Mouse (Mus musculus): ENCODE results near the gene Fbxl17. TPM values are rescaled to one million over a fixed set of nuclear protein-coding genes. Genes with fewer than 3 reads are reported as not detected.
A peak's percentile ranks its signal among the peaks of the same experiment; 100 is the strongest.

Fbxl17 gene
- polyA plus RNA-seq, 1 experiment from 2014 or later = 5.2 TPM

DNA sequence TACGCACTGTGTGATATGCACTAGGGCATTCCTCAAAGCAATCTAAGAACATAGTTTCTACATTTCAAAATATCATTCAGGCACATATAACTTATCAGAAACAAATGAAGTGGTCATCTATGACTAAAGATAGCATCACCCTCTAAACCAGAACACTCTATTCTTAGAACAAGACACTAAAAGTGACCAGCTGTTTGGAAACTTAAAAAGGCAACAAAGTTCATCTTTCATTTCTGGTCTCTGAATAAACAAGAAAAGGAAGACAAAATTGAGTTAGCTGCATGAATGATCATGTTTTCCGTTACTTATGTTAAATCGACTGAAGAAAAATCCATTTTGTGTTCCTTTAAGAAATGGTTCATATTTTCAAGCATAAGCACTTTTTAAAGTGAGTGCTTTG, 128.8 kb downstream of the Fbxl17 start:
- WGBS = 74% methylated on average over 3 of the region's 3 CpGs

DNA sequence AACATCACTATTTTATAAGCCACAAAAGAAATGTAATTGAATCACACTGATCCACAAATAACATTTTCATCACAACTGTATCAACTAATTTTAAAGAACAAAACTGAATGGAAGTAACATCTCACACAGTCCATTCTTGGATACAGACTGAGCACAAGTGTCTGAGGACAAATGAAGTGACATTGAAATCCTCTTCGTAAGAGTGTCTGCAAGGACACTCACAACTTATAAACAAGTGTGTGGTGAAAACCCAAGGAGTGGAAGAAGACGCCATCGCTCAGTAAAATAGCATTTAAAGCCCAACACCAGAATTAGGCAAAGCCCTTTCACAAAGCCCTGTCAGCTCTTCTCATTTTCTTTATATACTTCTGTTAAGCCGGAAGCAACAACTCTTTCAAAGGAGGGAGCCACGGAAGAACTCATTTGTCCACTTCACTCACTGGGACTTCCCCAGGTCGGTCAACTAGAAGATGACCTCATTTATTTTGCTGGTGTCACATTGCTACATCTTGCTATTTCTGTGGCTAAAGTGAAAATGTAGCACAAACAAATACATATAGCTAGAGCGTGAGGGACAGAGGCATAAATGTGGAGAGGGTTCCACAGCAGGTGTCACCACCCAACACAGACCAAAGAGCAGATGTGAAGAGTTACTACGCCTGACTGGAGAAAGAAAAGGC, 130.0 kb downstream of the Fbxl17 start:
- 54% methylated on average over 8 of the region's 8 CpGs for WGBS
- no peaks in the 10 kb centered on the region for H3K36me3 ChIP-seq (ENCODE audit: insufficient read depth, low read length)
- no peak overlapping the region for H3K27ac ChIP-seq (ENCODE audit: low read length)
- no peak overlapping the region for H3K4me3 ChIP-seq (ENCODE audit: low read length)
- H3K27me3 ChIP-seq (ENCODE audit: insufficient read depth, low read length) = no peaks in the 10 kb centered on the region
- H3K4me1 ChIP-seq (ENCODE audit: insufficient read depth, low read length) = 0 out of 2 replicates have a peak, but pooled peaks cover 8% of the 10 kb centered on the region
- no peaks in the 10 kb centered on the region for H3K9me3 ChIP-seq (ENCODE audit: low read length)
- no peak overlapping the region for H3K4me2 ChIP-seq (replicated peaks; ENCODE audit: low read depth, low read length)
- no peak for ATAC-seq (ENCODE audit: low FRiP score, low TSS enrichment)
- H3K9ac ChIP-seq (replicated peaks; ENCODE audit: low read length) = no peak overlapping the region

More for the DNA sequence above, 128.8 kb downstream of the Fbxl17 start:
- Histone ChIP-seq H3K9me3 (ENCODE audit: low read length) (no peaks in the 10 kb centered on the region), H3K9ac (replicated peaks; ENCODE audit: low read length) (no peak overlapping the region), H3K36me3 (ENCODE audit: insufficient read depth, low read length) (no peaks in the 10 kb centered on the region), H3K4me3 (ENCODE audit: low read length) (no peak overlapping the region), H3K4me1 (ENCODE audit: insufficient read depth, low read length) (0 out of 2 replicates have a peak, but pooled peaks cover 7% of the 10 kb centered on the region), H3K27me3 (ENCODE audit: insufficient read depth, low read length) (no peaks in the 10 kb centered on the region), H3K27ac (ENCODE audit: low read length) (no peak overlapping the region), H3K4me2 (replicated peaks; ENCODE audit: low read depth, low read length) (no peak overlapping the region)
- no peak for ATAC-seq (ENCODE audit: low FRiP score, low TSS enrichment)

- Histone ChIP-seq H3K27ac (ENCODE audit: low read length) (no peak overlapping the region), H3K4me2 (replicated peaks; ENCODE audit: low read depth, low read length) (no peak overlapping the region), H3K27me3 (ENCODE audit: insufficient read depth, low read length) (no peaks in the 10 kb centered on the region), H3K9me3 (ENCODE audit: low read length) (no peaks in the 10 kb centered on the region), H3K9ac (replicated peaks; ENCODE audit: low read length) (no peak overlapping the region), H3K4me3 (ENCODE audit: low read length) (no peak overlapping the region), H3K4me1 (ENCODE audit: insufficient read depth, low read length) (0 out of 2 replicates have a peak, but pooled peaks cover 8% of the 10 kb centered on the region), H3K36me3 (ENCODE audit: insufficient read depth, low read length) (no peaks in the 10 kb centered on the region)
- 77% methylated on average over 6 of the region's 6 CpGs for WGBS
- ATAC-seq (ENCODE audit: low FRiP score, low TSS enrichment) = no peak
These were observed 132.3 kb downstream of the Fbxl17 start for GRCm38 (mm10) chr17:63367476-63367875.

DNA sequence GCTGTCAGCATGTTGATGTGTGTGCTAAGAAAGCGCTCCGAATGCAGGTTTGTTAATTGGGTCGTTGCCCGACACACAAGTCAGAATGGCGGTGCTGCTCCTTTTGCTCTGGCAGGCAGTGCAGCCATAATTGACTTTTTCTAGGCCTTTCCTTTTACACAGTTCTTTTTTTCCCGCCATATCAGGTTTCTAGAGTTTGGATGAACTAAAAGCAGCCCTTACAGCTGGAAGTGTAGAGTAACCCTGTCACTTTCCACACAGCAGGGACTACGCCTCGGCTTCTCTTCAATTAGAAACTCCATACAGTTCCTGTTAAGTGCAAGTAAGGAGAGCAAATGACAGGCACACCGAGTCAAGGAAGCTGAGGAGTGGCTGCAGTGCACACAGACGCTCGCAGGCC, 133.8 kb downstream of the Fbxl17 start:
- Histone ChIP-seq H3K4me2 (replicated peaks; ENCODE audit: low read depth, low read length) (no peak overlapping the region), H3K27ac (ENCODE audit: low read length) (no peak overlapping the region), H3K9ac (replicated peaks; ENCODE audit: low read length) (no peak overlapping the region), H3K4me1 (ENCODE audit: insufficient read depth, low read length) (0 out of 2 replicates have a peak, but pooled peaks cover 8% of the 10 kb centered on the region), H3K9me3 (ENCODE audit: low read length) (no peaks in the 10 kb centered on the region), H3K36me3 (ENCODE audit: insufficient read depth, low read length) (no peaks in the 10 kb centered on the region), H3K4me3 (ENCODE audit: low read length) (no peak overlapping the region), H3K27me3 (ENCODE audit: insufficient read depth, low read length) (no peaks in the 10 kb centered on the region)
- WGBS = 36% methylated on average over 11 of the region's 11 CpGs
- ATAC-seq (ENCODE audit: low FRiP score, low TSS enrichment) = no peak

GRCm38 (mm10) chr17:63364605-63365004, 135.2 kb downstream of the Fbxl17 start:
- H3K9ac ChIP-seq (replicated peaks; ENCODE audit: low read length) = no peak overlapping the region
- no peaks in the 10 kb centered on the region for H3K36me3 ChIP-seq (ENCODE audit: insufficient read depth, low read length)
- H3K4me3 ChIP-seq (ENCODE audit: low read length) = no peak overlapping the region
- no peak overlapping the region for H3K27ac ChIP-seq (ENCODE audit: low read length)
- no peaks in the 10 kb centered on the region for H3K27me3 ChIP-seq (ENCODE audit: insufficient read depth, low read length)
- H3K4me1 ChIP-seq (ENCODE audit: insufficient read depth, low read length) = 0 out of 2 replicates have a peak, but pooled peaks cover 8% of the 10 kb centered on the region
- ATAC-seq (ENCODE audit: low FRiP score, low TSS enrichment) = no peak
- no peak overlapping the region for H3K4me2 ChIP-seq (replicated peaks; ENCODE audit: low read depth, low read length)
- 83% methylated on average over 7 of the region's 7 CpGs for WGBS
- no peaks in the 10 kb centered on the region for H3K9me3 ChIP-seq (ENCODE audit: low read length)

- 0 out of 2 replicates have a peak, but pooled peaks cover 8% of the 10 kb centered on the region for H3K4me1 ChIP-seq (ENCODE audit: insufficient read depth, low read length)
These were observed 137.6 kb downstream of the Fbxl17 start for GRCm38 (mm10) chr17:63362196-63362595.

DNA sequence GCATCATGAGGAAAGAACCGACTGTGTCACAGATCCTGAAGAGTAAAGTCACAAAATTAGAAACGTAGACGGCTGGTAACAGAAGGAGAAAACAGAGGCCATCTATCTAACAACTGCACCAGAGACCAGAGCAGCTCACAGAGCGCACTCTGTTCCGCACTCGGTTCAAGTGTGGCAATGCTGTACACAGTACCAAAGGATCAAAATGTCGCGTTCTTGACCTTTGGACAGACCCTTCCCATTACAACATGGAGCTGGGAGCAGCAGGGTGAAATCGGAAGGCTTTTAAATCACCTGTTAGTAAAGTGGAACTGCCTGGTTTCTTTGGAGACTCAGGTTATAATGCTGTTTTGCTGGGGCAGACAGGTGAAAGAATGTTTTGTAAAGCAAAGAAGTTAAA, 138.1 kb downstream of the Fbxl17 start:
- H3K9me3 ChIP-seq (ENCODE audit: low read length) = no peaks in the 10 kb centered on the region
- 88% methylated on average over 9 of the region's 9 CpGs for WGBS

More at GRCm38 (mm10) chr17:63362196-63362595, 137.6 kb downstream of the Fbxl17 start:
- no peak overlapping the region for H3K4me2 ChIP-seq (replicated peaks; ENCODE audit: low read depth, low read length)
- H3K27ac ChIP-seq (ENCODE audit: low read length) = no peak overlapping the region
- no peaks in the 10 kb centered on the region for H3K27me3 ChIP-seq (ENCODE audit: insufficient read depth, low read length)
- WGBS = 77% methylated on average over 3 of the region's 3 CpGs
- no peak overlapping the region for H3K9ac ChIP-seq (replicated peaks; ENCODE audit: low read length)
- H3K9me3 ChIP-seq (ENCODE audit: low read length) = no peaks in the 10 kb centered on the region
- H3K4me3 ChIP-seq (ENCODE audit: low read length) = no peak overlapping the region
- no peaks in the 10 kb centered on the region for H3K36me3 ChIP-seq (ENCODE audit: insufficient read depth, low read length)
- no peak for ATAC-seq (ENCODE audit: low FRiP score, low TSS enrichment)

DNA sequence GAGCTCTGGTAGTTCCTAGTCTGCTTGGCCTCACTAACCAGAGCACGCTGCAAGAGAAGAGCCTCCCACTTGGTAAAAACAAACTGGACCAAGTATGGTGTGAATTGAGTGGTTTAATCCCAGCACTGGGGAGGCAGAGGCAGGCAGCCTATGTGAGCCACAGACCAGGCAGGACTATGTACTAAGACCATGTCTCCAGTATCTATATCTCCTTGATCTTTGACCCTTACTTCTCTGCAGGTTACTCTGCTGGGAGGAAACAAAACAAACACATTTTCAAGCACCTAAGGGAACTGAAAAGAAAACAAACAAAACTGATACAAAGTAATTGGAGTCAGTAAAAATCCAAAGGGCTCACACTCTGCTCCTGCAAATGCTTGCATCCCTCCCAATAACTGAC, 141.0 kb downstream of the Fbxl17 start:
- ATAC-seq (ENCODE audit: low FRiP score, low TSS enrichment) = peak; percentile 49; the same call in 1 of the 2 replicates
- 45% methylated on average over 1 of the region's 1 CpGs for WGBS
- no peak overlapping the region for H3K4me3 ChIP-seq (ENCODE audit: low read length)

More for the DNA sequence above, 138.1 kb downstream of the Fbxl17 start:
- no peak for ATAC-seq (ENCODE audit: low FRiP score, low TSS enrichment)
- Histone ChIP-seq H3K4me2 (replicated peaks; ENCODE audit: low read depth, low read length) (no peak overlapping the region), H3K9ac (replicated peaks; ENCODE audit: low read length) (no peak overlapping the region), H3K27ac (ENCODE audit: low read length) (no peak overlapping the region), H3K27me3 (ENCODE audit: insufficient read depth, low read length) (no peaks in the 10 kb centered on the region), H3K36me3 (ENCODE audit: insufficient read depth, low read length) (no peaks in the 10 kb centered on the region), H3K4me3 (ENCODE audit: low read length) (no peak overlapping the region), H3K4me1 (ENCODE audit: insufficient read depth, low read length) (0 out of 2 replicates have a peak, but pooled peaks cover 4% of the 10 kb centered on the region)

DNA sequence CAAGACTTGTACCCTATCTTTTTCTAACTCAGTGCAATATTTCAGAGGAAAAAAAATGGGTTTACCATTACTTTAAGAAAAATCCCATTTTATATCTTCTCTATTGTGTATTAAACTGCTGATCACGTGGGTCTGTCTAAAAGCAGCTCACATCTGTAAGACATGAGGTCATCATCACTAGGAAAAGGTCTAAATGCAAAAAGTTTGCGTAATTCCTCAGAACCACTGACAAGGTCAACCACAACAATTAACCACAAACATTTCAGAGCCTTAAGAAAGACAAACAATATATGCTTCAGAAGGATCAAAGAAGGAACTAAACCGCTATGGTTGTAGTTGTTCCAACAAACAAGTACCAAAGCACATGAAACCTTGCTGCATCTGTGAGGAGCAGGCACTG, 143.6 kb downstream of the Fbxl17 start:
- Histone ChIP-seq H3K27ac (ENCODE audit: low read length) (no peak overlapping the region), H3K36me3 (ENCODE audit: insufficient read depth, low read length) (no peaks in the 10 kb centered on the region; the same call in 1 of the 2 replicates), H3K27me3 (ENCODE audit: insufficient read depth, low read length) (no peaks in the 10 kb centered on the region), H3K9me3 (ENCODE audit: low read length) (no peaks in the 10 kb centered on the region), H3K9ac (replicated peaks; ENCODE audit: low read length) (no peak overlapping the region), H3K4me1 (ENCODE audit: insufficient read depth, low read length) (no peaks in the 10 kb centered on the region), H3K4me2 (replicated peaks; ENCODE audit: low read depth, low read length) (no peak overlapping the region), H3K4me3 (ENCODE audit: low read length) (no peak overlapping the region)
- 85% methylated on average over 3 of the region's 3 CpGs for WGBS
- no peak for ATAC-seq (ENCODE audit: low FRiP score, low TSS enrichment)

More for the DNA sequence above, 141.0 kb downstream of the Fbxl17 start:
- Histone ChIP-seq H3K36me3 (ENCODE audit: insufficient read depth, low read length) (no peaks in the 10 kb centered on the region; the same call in 1 of the 2 replicates), H3K27me3 (ENCODE audit: insufficient read depth, low read length) (no peaks in the 10 kb centered on the region), H3K27ac (ENCODE audit: low read length) (no peak overlapping the region), H3K9ac (replicated peaks; ENCODE audit: low read length) (no peak overlapping the region), H3K4me2 (replicated peaks; ENCODE audit: low read depth, low read length) (no peak overlapping the region), H3K4me1 (ENCODE audit: insufficient read depth, low read length) (no peaks in the 10 kb centered on the region), H3K9me3 (ENCODE audit: low read length) (no peaks in the 10 kb centered on the region)

DNA sequence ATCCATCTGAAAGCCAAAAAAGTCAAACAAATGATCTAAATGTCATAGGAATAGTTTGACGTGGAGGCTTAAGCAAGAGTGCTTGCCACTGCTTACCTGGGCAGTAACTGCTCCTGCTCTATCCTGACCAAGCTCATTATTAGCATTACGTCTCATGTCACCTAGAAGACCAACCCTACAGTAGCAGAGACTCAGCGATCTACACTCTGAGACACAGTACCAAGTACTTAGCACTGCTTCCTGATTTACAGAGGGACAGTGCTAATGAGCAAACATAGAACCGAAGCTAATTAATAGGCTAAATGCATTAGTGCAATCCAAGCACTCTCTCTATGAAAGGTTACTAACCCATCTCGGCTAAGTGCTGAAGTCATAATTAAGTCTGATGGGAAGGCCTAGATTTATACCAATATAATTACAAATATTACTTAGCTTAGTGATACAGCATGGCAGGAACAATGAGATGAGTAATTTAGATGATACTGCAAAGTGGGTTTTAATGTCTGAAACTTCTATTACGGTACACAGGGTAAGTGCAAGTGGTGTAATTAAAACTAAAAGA, 147.1 kb downstream of the Fbxl17 start:
- Histone ChIP-seq H3K27me3 (ENCODE audit: insufficient read depth, low read length) (no peaks in the 10 kb centered on the region), H3K9ac (replicated peaks; ENCODE audit: low read length) (no peak overlapping the region), H3K9me3 (ENCODE audit: low read length) (no peaks in the 10 kb centered on the region), H3K4me2 (replicated peaks; ENCODE audit: low read depth, low read length) (no peak overlapping the region), H3K4me3 (ENCODE audit: low read length) (no peak overlapping the region), H3K4me1 (ENCODE audit: insufficient read depth, low read length) (no peaks in the 10 kb centered on the region), H3K27ac (ENCODE audit: low read length) (no peak overlapping the region), H3K36me3 (ENCODE audit: insufficient read depth, low read length) (no peaks in the 10 kb centered on the region; the same call in 1 of the 2 replicates)
- no peak for ATAC-seq (ENCODE audit: low FRiP score, low TSS enrichment)
- 89% methylated on average over 6 of the region's 6 CpGs for WGBS

Measured in kidney, embryonic 16.5 days (tissue).